Mouse (Mus musculus) olfactory bulb, adult 2 months (tissue): ENCODE measurements around the gene Klhl2. TPM values are rescaled to one million over a fixed set of nuclear protein-coding genes. Genes with fewer than 3 reads are reported as not detected.

Experiments
- H3K27ac ChIP-seq: fragments of 200-500 bp; 2 replicates; pipeline ENCODE4 v1.5.1; 2012; ENCODE audit warnings: low read depth, low read length; ENCODE audit not compliant: insufficient read depth
- H3K4me1 ChIP-seq: fragments of 200-500 bp; 2 replicates; pipeline ENCODE4 v1.6.1; 2012; ENCODE audit warnings: low read length; ENCODE audit not compliant: control insufficient read depth, insufficient read depth
- H3K4me3 ChIP-seq: fragments of 200-500 bp; 2 replicates; pipeline ENCODE4 v1.5.1; 2012; ENCODE audit warnings: mild to moderate bottlenecking, low read depth, low read length, moderate library complexity; ENCODE audit not compliant: insufficient read depth
- CTCF ChIP-seq: fragments of 200-500 bp; IDR thresholded peaks from 2 replicates; pipeline ENCODE4 v1.5.1; 2012; ENCODE audit warnings: low read depth, mild to moderate bottlenecking, low read length, moderate library complexity; ENCODE audit not compliant: insufficient read depth
- POLR2A ChIP-seq: fragments of 200-500 bp; IDR thresholded peaks from 2 replicates; pipeline ENCODE4 v1.6.1; 2012; ENCODE audit warnings: mild to moderate bottlenecking, low read depth, low read length, moderate library complexity; ENCODE audit not compliant: insufficient read depth
- WGBS: fragments of 180-500 bp; shearing (Covaris S2); methylation state at CpG from one replicate; pipeline ENCODE4 v1.1.7; 2018; 5-methylcytosine and 5-hydroxymethylcytosine counted together
- polyA plus RNA-seq: library from polyadenylated mRNA; stranded (reverse); fragments of >200 nt; gene quantifications from 2 replicates; pipeline ENCODE4 v1.2.4, GENCODE M21; 2012; ENCODE audit warnings: low replicate concordance; ENCODE audit not compliant: missing spikeins, insufficient read depth, insufficient read length

The Klhl2 gene
- polyA plus RNA-seq, 1 experiment, result not detected

GRCm38 (mm10) chr8:64761430-64761829 lies 88.4 kb downstream of the Klhl2 start:
- H3K27ac ChIP-seq, result no peak overlapping the region
- TF ChIP-seq POLR2A, result no peak
- TF ChIP-seq CTCF, result 0 out of 2 replicates have a peak, but pooled peaks have one; percentile 19
- H3K4me1 ChIP-seq, result peaks cover 2% of the 10 kb centered on the region
- no peak overlapping the region for H3K4me3 ChIP-seq
- 41% methylated on average over 8 of the region's 8 CpGs for WGBS

GRCm38 (mm10) chr8:64757956-64758355 lies 91.9 kb downstream of the Klhl2 start:
- WGBS, result 95% methylated on average over 15 of the region's 15 CpGs
- Histone ChIP-seq H3K4me1 (peaks cover 2% of the 10 kb centered on the region), H3K4me3 (no peak overlapping the region), H3K27ac (no peak overlapping the region)
- no peak for TF ChIP-seq CTCF
- TF ChIP-seq POLR2A, result no peak

GRCm38 (mm10) chr8:64746215-64747058 lies 103.4 kb downstream of the Klhl2 start:
- no peaks in the 10 kb centered on the region for H3K4me1 ChIP-seq
- TF ChIP-seq POLR2A (no peak), CTCF (no peak)
- WGBS, result 77% methylated on average over 10 of the region's 10 CpGs
- H3K4me3 ChIP-seq, result no peak overlapping the region
- no peak overlapping the region for H3K27ac ChIP-seq

- no peak overlapping the region for H3K27ac ChIP-seq
- no peak overlapping the region for H3K4me3 ChIP-seq
- TF ChIP-seq POLR2A, result no peak
- no peak for TF ChIP-seq CTCF
- H3K4me1 ChIP-seq, result no peaks in the 10 kb centered on the region
- 92% methylated on average over 13 of the region's 13 CpGs for WGBS
Measured at GRCm38 (mm10) chr8:64740547-64741211, 109.1 kb downstream of the Klhl2 start.

- WGBS, result 30% methylated on average over 1 of the region's 1 CpGs
- Histone ChIP-seq H3K4me1 (no peaks in the 10 kb centered on the region), H3K27ac (no peak overlapping the region), H3K4me3 (no peak overlapping the region)
- TF ChIP-seq POLR2A (no peak), CTCF (no peak)
Measured at GRCm38 (mm10) chr8:64738916-64739315, 110.9 kb downstream of the Klhl2 start.

- Histone ChIP-seq H3K27ac (no peak overlapping the region), H3K4me3 (no peak overlapping the region), H3K4me1 (no peaks in the 10 kb centered on the region)
- 89% methylated on average over 3 of the region's 3 CpGs for WGBS
- TF ChIP-seq POLR2A (no peak), CTCF (no peak)
Measured at GRCm38 (mm10) chr8:64736767-64737323, 113.0 kb downstream of the Klhl2 start.

GRCm38 (mm10) chr8:64735161-64735560 lies 114.7 kb downstream of the Klhl2 start:
- no peak overlapping the region for H3K27ac ChIP-seq

GRCm38 (mm10) chr8:64733271-64733943 lies 116.4 kb downstream of the Klhl2 start, which contains the start of gene Msmo1:
TSS of gene Msmo1 (minus strand) at chr8:64733792.
- Histone ChIP-seq H3K4me1 (no peaks in the 10 kb centered on the region), H3K27ac (peak within 1 kb of the TSS; percentile 41; the same call in 1 of the 2 replicates)
- WGBS, result under 1% methylated on average over 60 of the region's 60 CpGs

More at GRCm38 (mm10) chr8:64735161-64735560, 114.7 kb downstream of the Klhl2 start:
- H3K4me3 ChIP-seq, result no peak overlapping the region
- no peaks in the 10 kb centered on the region for H3K4me1 ChIP-seq
- 91% methylated on average over 8 of the region's 8 CpGs for WGBS
- TF ChIP-seq CTCF (no peak), POLR2A (no peak)

GRCm38 (mm10) chr8:64732596-64732995 lies 117.2 kb downstream of the Klhl2 start:
- WGBS, result 2% methylated on average over 9 of the region's 9 CpGs
- TF ChIP-seq CTCF (no peak), POLR2A (no peak)
- H3K27ac ChIP-seq, result no peak overlapping the region

More at GRCm38 (mm10) chr8:64733271-64733943, 116.4 kb downstream of the Klhl2 start, which contains the start of gene Msmo1:
- peak within 1 kb of the TSS; percentile 66 for H3K4me3 ChIP-seq
- TF ChIP-seq CTCF, result no peak
- peak; percentile 80 for TF ChIP-seq POLR2A

More at GRCm38 (mm10) chr8:64732596-64732995, 117.2 kb downstream of the Klhl2 start:
- H3K4me3 ChIP-seq, result peak overlapping the region; percentile 66
- H3K4me1 ChIP-seq, result no peaks in the 10 kb centered on the region
